Mouse (Mus musculus): Measurements from ENCODE around the gene Fbxl17. TPM values are rescaled to one million over a fixed set of nuclear protein-coding genes. Genes with fewer than 3 reads are reported as not detected.
A peak's percentile ranks its signal among the peaks of the same experiment; 100 is the strongest.

Fbxl17 gene
- total and polyA plus RNA-seq, 2 experiments from 2014 or later: 10.7 to 32.0 TPM

DNA sequence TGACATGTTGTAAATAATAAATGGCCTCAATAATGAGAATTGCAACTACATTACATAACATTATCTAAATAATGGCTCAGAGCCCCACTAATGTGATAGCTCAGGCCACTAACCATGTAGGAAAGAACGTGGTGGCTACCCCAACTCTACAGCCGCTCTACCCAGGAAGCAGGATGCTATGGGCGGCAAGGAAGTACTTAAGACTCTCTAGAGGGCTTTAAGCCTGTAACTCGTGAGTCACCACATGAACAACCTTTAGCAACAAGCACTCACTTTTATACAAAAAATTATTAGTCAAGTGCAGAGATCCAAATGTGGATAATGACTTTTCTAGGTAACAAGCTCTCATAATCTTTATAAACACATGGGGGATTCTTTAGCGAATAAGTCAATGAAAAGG, 365.0 kb downstream of the Fbxl17 start:
- H3K9ac ChIP-seq: no peak overlapping the region
- no peaks in the 10 kb centered on the region for H3K27me3 ChIP-seq (ENCODE audit: insufficient read depth, low read length)
- ATAC-seq (no peak), DNase-seq (no peak)
- no peaks in the 10 kb centered on the region for H3K4me1 ChIP-seq (ENCODE audit: insufficient read depth)
- H3K4me2 ChIP-seq (ENCODE audit: low read depth): no peak overlapping the region
- H3K4me3 ChIP-seq (ENCODE audit: low read depth, low read length): no peak overlapping the region
- no peaks in the 10 kb centered on the region for H3K36me3 ChIP-seq (ENCODE audit: insufficient read depth)
- WGBS: 91% methylated on average over 5 of the region's 5 CpGs
- H3K27ac ChIP-seq (ENCODE audit: low read depth, low read length): no peak overlapping the region
- H3K9me3 ChIP-seq (ENCODE audit: low read length): no peaks in the 10 kb centered on the region
- TF ChIP-seq CTCF (IDR thresholded peaks at IDR 0.05; ENCODE audit: low read depth): no peak

DNA sequence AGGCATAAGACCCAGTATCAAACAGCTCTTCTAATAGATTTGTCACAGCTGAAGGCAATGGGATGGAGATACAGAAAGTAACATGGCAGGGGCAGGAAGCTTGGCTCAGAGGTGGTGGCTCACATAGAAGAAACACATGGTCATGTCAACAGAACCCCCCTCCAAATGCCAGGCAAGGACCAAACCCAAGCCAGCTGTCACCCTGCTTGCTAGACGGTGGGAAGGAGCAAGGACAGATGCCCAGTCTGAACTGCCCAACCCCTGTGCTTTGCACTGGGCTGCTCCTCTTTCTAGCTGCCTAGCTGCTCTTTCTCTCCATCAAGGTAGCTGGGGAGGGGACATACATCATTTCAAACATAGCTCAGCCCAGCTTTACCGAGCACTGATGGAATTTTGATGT, 377.4 kb downstream of the Fbxl17 start:
- Histone ChIP-seq H3K9me3 (ENCODE audit: low read length) (no peaks in the 10 kb centered on the region), H3K27ac (ENCODE audit: low read depth, low read length) (no peak overlapping the region), H3K9ac (no peak overlapping the region), H3K4me1 (ENCODE audit: insufficient read depth) (0 out of 2 replicates have a peak, but pooled peaks cover 3% of the 10 kb centered on the region), H3K4me2 (ENCODE audit: low read depth) (no peak overlapping the region), H3K36me3 (ENCODE audit: insufficient read depth) (no peaks in the 10 kb centered on the region), H3K27me3 (ENCODE audit: insufficient read depth, low read length) (no peaks in the 10 kb centered on the region), H3K4me3 (ENCODE audit: low read depth, low read length) (no peak overlapping the region)
- no peak for TF ChIP-seq CTCF (IDR thresholded peaks at IDR 0.05; ENCODE audit: low read depth)
- ATAC-seq (no peak), DNase-seq (no peak)
- WGBS: 64% methylated on average over 2 of the region's 2 CpGs

DNA sequence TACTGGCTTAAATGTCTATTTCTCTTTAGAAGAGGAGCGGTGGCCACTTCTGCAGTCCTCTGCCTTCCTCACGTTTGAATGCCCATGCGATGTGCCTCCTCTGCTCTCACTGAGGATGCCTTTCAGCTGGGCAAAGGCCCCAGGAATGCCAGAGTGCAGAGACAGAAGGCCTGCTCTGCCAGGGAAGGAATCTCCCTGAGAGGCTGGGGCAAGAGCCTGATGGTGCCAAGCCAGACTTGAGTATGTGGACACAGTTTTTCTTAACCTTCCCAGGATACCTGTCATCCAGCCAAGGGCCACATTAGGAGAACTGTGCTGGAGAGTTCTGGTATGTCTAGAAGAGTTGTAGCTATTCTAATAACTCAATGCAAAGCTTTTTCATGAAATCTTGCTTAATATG, 380.1 kb downstream of the Fbxl17 start:
- Histone ChIP-seq H3K27me3 (ENCODE audit: insufficient read depth, low read length) (no peaks in the 10 kb centered on the region), H3K4me3 (ENCODE audit: low read depth, low read length) (no peak overlapping the region), H3K4me2 (ENCODE audit: low read depth) (no peak overlapping the region), H3K9me3 (ENCODE audit: low read length) (no peaks in the 10 kb centered on the region), H3K36me3 (ENCODE audit: insufficient read depth) (no peaks in the 10 kb centered on the region), H3K9ac (no peak overlapping the region), H3K4me1 (ENCODE audit: insufficient read depth) (0 out of 2 replicates have a peak, but pooled peaks cover 3% of the 10 kb centered on the region), H3K27ac (ENCODE audit: low read depth, low read length) (no peak overlapping the region)
- ATAC-seq (no peak), DNase-seq (no peak)
- no peak for TF ChIP-seq CTCF (IDR thresholded peaks at IDR 0.05; ENCODE audit: low read depth)
- WGBS: 67% methylated on average over 3 of the region's 3 CpGs

DNA sequence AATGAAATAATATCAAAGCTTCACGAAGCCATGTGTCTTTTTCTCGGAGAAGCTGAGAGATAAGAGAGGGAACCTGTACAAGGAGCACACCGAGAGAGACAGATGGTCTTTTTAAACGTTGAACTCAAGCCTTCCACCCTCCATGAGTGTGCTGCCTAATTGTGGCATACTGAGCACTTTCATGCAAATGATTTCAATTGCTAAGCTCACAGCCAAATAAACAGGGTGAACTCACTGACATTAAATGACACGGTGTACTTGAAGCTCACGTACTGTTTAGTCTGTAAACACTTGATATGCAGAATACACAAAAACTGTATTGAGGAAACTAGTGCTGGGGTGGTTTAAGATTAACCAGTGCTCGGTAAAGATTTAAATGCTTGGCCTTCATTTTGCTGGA, 380.7 kb downstream of the Fbxl17 start:
- TF ChIP-seq CTCF (IDR thresholded peaks at IDR 0.05; ENCODE audit: low read depth): no peak

DNA sequence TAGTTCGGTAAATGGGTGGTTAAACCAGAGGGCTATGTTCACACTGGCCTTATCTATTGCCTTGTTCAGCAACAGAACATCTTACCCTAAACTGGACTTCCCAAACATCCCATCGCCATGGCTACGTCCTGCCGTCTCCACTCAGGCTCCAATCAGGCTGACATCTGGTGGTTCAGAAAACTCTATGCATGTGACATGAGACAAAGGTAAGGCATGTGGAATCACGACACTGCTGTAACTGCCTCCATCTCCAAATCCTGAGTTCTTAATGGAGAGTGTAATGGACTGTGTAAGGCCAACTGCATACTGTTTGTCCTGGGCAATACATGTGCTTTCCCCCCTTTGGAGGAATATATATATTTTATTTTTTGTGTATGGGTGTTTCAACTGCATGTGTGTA, 382.7 kb downstream of the Fbxl17 start:
- 72% methylated on average over 5 of the region's 5 CpGs for WGBS
- 0 out of 2 replicates have a peak, but pooled peaks have one; percentile 25 for ATAC-seq
- H3K27me3 ChIP-seq (ENCODE audit: insufficient read depth, low read length): no peaks in the 10 kb centered on the region

More for the DNA sequence above, 380.7 kb downstream of the Fbxl17 start:
- no peaks in the 10 kb centered on the region for H3K27me3 ChIP-seq (ENCODE audit: insufficient read depth, low read length)
- no peak for DNase-seq
- H3K4me2 ChIP-seq (ENCODE audit: low read depth): no peak overlapping the region
- peak; percentile 32; the same call in 1 of the 2 replicates for ATAC-seq
- no peak overlapping the region for H3K27ac ChIP-seq (ENCODE audit: low read depth, low read length)
- no peak overlapping the region for H3K9ac ChIP-seq
- 20% methylated on average over 7 of the region's 7 CpGs for WGBS
- 0 out of 2 replicates have a peak, but pooled peaks cover 3% of the 10 kb centered on the region for H3K4me1 ChIP-seq (ENCODE audit: insufficient read depth)
- H3K9me3 ChIP-seq (ENCODE audit: low read length): no peaks in the 10 kb centered on the region
- H3K4me3 ChIP-seq (ENCODE audit: low read depth, low read length): no peak overlapping the region
- no peaks in the 10 kb centered on the region for H3K36me3 ChIP-seq (ENCODE audit: insufficient read depth)

DNA sequence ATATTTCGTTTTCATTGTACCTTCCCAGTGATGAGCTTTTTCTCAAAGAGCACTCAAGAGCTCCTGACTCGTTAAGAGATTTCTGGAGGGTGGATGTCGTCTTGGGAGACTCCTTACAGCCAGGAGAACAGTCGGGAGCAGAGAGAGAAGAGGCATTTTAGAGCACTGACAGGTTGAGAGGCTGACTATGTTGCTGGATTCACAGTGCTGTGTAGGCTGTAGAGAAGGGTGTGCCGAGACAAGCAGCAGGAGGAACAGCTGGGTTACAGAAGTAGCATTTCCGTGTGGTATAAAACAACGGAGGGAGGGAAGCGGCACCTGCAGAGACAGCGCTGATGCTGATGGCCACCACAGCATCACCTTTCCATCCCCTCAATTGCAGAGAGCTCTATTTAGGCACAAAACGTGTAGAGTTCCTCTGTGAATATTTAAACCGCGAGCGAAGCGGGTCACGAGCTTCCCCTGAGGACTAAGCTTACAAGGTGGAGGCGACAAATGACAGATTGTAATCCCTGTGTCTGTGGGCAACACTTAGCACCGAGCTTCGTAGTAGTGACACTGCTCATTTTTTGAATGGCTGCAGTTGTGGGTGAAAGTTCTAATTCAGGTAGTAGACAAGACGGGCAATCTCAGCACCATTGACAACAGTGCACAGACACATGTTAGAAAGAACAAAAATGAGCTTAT, 385.3 kb downstream of the Fbxl17 start:
- Histone ChIP-seq H3K9me3 (ENCODE audit: low read length) (no peaks in the 10 kb centered on the region), H3K4me3 (ENCODE audit: low read depth, low read length) (no peak overlapping the region), H3K9ac (no peak overlapping the region), H3K4me1 (ENCODE audit: insufficient read depth) (0 out of 2 replicates have a peak, but pooled peaks cover 3% of the 10 kb centered on the region), H3K27ac (ENCODE audit: low read depth, low read length) (no peak overlapping the region), H3K36me3 (ENCODE audit: insufficient read depth) (no peaks in the 10 kb centered on the region), H3K4me2 (ENCODE audit: low read depth) (no peak overlapping the region), H3K27me3 (ENCODE audit: insufficient read depth, low read length) (no peaks in the 10 kb centered on the region)
- ATAC-seq (no peak), DNase-seq (no peak)
- TF ChIP-seq CTCF (IDR thresholded peaks at IDR 0.05; ENCODE audit: low read depth): no peak
- 87% methylated on average over 19 of the region's 19 CpGs for WGBS

More for the DNA sequence above, 382.7 kb downstream of the Fbxl17 start:
- no peak overlapping the region for H3K4me3 ChIP-seq (ENCODE audit: low read depth, low read length)
- H3K27ac ChIP-seq (ENCODE audit: low read depth, low read length): no peak overlapping the region
- H3K36me3 ChIP-seq (ENCODE audit: insufficient read depth): no peaks in the 10 kb centered on the region
- H3K4me2 ChIP-seq (ENCODE audit: low read depth): no peak overlapping the region
- no peak for TF ChIP-seq CTCF (IDR thresholded peaks at IDR 0.05; ENCODE audit: low read depth)
- H3K9ac ChIP-seq: no peak overlapping the region
- no peak for DNase-seq
- no peaks in the 10 kb centered on the region for H3K9me3 ChIP-seq (ENCODE audit: low read length)
- H3K4me1 ChIP-seq (ENCODE audit: insufficient read depth): 0 out of 2 replicates have a peak, but pooled peaks cover 3% of the 10 kb centered on the region

DNA sequence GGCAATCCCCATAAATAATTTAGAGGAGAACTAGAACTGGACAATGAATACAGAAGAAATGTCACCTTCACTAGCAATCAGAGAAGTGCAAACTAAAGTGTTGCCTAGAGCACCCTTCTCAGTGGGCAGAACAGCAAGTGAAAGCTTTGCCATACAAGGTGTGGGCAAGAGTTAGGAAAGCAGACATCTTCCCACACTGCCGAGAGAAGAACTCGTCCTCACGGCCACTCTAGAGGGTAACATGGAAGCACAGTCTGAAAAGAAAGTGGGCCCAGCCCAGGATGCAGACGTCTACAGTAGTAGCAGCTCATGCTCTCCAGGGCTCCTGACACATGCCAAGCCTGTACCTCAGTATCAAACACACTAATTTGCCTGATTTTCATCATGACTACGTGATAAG, 387.0 kb downstream of the Fbxl17 start:
- 87% methylated on average over 5 of the region's 5 CpGs for WGBS
- TF ChIP-seq CTCF (IDR thresholded peaks at IDR 0.05; ENCODE audit: low read depth): no peak

More for the DNA sequence above, 387.0 kb downstream of the Fbxl17 start:
- no peak for DNase-seq
- Histone ChIP-seq H3K27me3 (ENCODE audit: insufficient read depth, low read length) (no peaks in the 10 kb centered on the region), H3K27ac (ENCODE audit: low read depth, low read length) (no peak overlapping the region), H3K4me2 (ENCODE audit: low read depth) (no peak overlapping the region), H3K4me1 (ENCODE audit: insufficient read depth) (no peaks in the 10 kb centered on the region), H3K36me3 (ENCODE audit: insufficient read depth) (no peaks in the 10 kb centered on the region), H3K9ac (no peak overlapping the region), H3K9me3 (ENCODE audit: low read length) (no peaks in the 10 kb centered on the region), H3K4me3 (ENCODE audit: low read depth, low read length) (no peak overlapping the region)
- ATAC-seq: no peak

Data from forebrain, postnatal 0 days (tissue).